Mouse (Mus musculus) thymus, adult 2 months (tissue): ENCODE measurements at regions not wholly inside any gene's neighbourhood (a gene's known extent, or its start where the extent isn't known, plus 50 kb on each side); places are given as distances from the start of the nearest gene placed in this dataset.

Source experiments
- DNase-seq: peaks from one replicate; pipeline ENCODE4 v3.0.0; 2021
- H3K27ac ChIP-seq: fragments of 200-500 bp; 2 replicates; pipeline ENCODE4 v1.5.1; 2012; ENCODE audit warnings: low read length, control low read depth; ENCODE audit not compliant: control insufficient read depth, insufficient read depth
- H3K27me3 ChIP-seq: fragments of 200-500 bp; 2 replicates; pipeline ENCODE4 v1.6.1; 2012; ENCODE audit warnings: mild to moderate bottlenecking, low read length, moderate library complexity, mixed read lengths; ENCODE audit not compliant: control insufficient read depth, insufficient read depth
- H3K36me3 ChIP-seq: fragments of 200-500 bp; 2 replicates; pipeline ENCODE4 v1.6.1; 2012; ENCODE audit warnings: mild to moderate bottlenecking, low read length, moderate library complexity; ENCODE audit not compliant: control insufficient read depth, insufficient read depth
- H3K4me1 ChIP-seq: fragments of 200-500 bp; replicated peaks from 2 replicates; pipeline ENCODE4 v1.6.1; 2012; ENCODE audit warnings: low read length; ENCODE audit not compliant: control insufficient read depth, insufficient read depth
- H3K4me3 ChIP-seq: fragments of 200-500 bp; 2 replicates; pipeline ENCODE4 v1.5.1; 2012; ENCODE audit warnings: mild to moderate bottlenecking, low read length, control low read depth, moderate library complexity; ENCODE audit not compliant: control insufficient read depth, insufficient read depth
- CTCF ChIP-seq: fragments of 200-500 bp; IDR thresholded peaks from 2 replicates; pipeline ENCODE4 v1.5.1; 2012; ENCODE audit warnings: mild to moderate bottlenecking, control low read depth, low read length, moderate library complexity, borderline replicate concordance; ENCODE audit not compliant: control insufficient read depth, poor library complexity, insufficient read depth; ENCODE audit errors: extremely low read depth
- POLR2A ChIP-seq: fragments of 200-500 bp; IDR thresholded peaks from 2 replicates; pipeline ENCODE4 v1.6.1; 2012; ENCODE audit warnings: mild to moderate bottlenecking, low read length, control low read depth, moderate library complexity; ENCODE audit not compliant: control insufficient read depth, poor library complexity, insufficient read depth; ENCODE audit errors: extremely low read depth
- WGBS: fragments of 180-500 bp; shearing (Covaris S2); methylation state at CpG from one replicate; pipeline ENCODE4 v1.1.7; 2018; 5-methylcytosine and 5-hydroxymethylcytosine counted together

DNA sequence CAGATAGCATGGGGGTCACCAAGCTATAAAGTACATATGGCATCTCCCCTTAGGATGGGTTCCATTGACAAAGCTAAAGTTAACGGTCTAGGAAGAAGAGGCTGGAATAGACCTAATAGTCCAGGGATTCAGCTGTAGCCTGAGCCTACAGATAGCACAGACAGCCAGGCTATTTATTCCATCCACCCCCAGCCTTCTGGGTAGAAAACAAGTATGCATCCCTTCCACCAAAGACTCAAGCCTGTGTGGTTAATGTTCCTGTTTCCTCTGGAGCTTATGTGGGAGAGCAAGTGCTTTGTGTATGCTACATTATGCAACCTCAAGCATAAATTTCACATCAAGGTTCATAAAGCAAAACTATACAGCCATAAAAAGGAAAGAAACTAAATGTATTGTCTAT lies 955.8 kb downstream of the Basp1 start:
- Histone ChIP-seq H3K27ac (no peak overlapping the region), H3K4me1 (no peaks in the 10 kb centered on the region), H3K4me3 (no peak overlapping the region), H3K36me3 (no peaks in the 10 kb centered on the region), H3K27me3 (no peaks in the 10 kb centered on the region)
- DNase-seq, result no peak
- 96% methylated on average over 1 of the region's 1 CpGs for WGBS
- TF ChIP-seq CTCF (no peak), POLR2A (no peak)

GRCm38 (mm10) chr15:24433083-24433482 lies 980.5 kb downstream of the Basp1 start:
- Histone ChIP-seq H3K4me1 (no peaks in the 10 kb centered on the region), H3K36me3 (no peaks in the 10 kb centered on the region), H3K27me3 (no peaks in the 10 kb centered on the region), H3K27ac (no peak overlapping the region), H3K4me3 (no peak overlapping the region)
- TF ChIP-seq CTCF (no peak), POLR2A (no peak)
- 69% methylated on average over 1 of the region's 1 CpGs for WGBS
- DNase-seq, result no peak

DNA sequence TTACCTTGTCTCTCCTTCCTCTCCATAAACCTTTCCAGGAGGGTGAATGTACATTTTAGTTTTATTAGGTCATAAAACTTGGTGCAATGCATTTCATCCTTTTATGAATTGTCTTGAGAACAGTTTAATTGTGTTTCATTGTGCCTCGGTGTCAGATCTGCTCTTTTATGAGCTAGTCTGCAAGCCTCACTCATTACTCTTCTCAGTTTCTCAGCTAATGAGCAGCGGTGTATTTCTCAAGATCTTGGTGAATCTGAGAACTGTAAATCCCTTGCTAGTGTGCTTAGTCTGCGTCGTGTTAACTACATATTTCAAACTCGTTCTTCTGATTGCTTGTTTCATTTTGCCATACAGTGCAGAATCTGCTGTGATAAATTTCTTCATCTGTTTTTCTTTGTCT lies 984.4 kb downstream of the Basp1 start:
- no peak for DNase-seq
- 88% methylated on average over 5 of the region's 5 CpGs for whole genome bisulfite sequencing
- Histone ChIP-seq H3K4me1 (no peaks in the 10 kb centered on the region), H3K36me3 (no peaks in the 10 kb centered on the region), H3K27ac (no peak overlapping the region), H3K27me3 (no peaks in the 10 kb centered on the region), H3K4me3 (no peak overlapping the region)
- TF ChIP-seq CTCF, result no peak
- TF ChIP-seq POLR2A, result no peak

- Histone ChIP-seq H3K27me3 (no peaks in the 10 kb centered on the region), H3K4me1 (no peaks in the 10 kb centered on the region), H3K36me3 (no peaks in the 10 kb centered on the region), H3K27ac (no peak overlapping the region), H3K4me3 (no peak overlapping the region)
- no peak for DNase-seq
- TF ChIP-seq POLR2A, result no peak
- no peak for TF ChIP-seq CTCF
- 63% methylated on average over 2 of the region's 2 CpGs for WGBS
Measured at GRCm38 (mm10) chr15:24422333-24422942, 991.1 kb downstream of the Basp1 start.

- TF ChIP-seq POLR2A (no peak), CTCF (no peak)
- no peak for DNase-seq
- Histone ChIP-seq H3K27ac (no peak overlapping the region), H3K27me3 (no peaks in the 10 kb centered on the region), H3K4me1 (no peaks in the 10 kb centered on the region), H3K36me3 (no peaks in the 10 kb centered on the region), H3K4me3 (no peak overlapping the region)
- WGBS, result 68% methylated on average over 1 of the region's 1 CpGs
Measured at GRCm38 (mm10) chr15:24419736-24420135, 993.8 kb downstream of the Basp1 start.

DNA sequence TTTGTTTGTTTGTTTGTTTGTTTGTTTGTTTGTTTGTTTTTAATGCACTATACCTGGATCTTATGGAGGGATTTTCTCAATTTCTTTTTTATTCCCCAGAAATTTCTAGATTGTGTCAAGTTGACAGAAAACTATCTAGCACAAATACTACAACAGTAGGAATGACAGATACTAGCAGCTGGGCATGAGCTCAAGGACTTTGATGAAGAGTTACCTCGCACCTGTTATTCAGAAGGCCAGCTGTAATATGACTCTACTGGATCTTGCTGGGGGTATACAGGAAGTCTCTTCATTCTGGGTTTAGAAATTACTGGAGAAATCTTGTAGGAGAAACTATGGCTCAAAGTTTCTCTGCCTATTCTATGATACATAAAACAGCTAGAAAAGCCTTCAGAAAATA lies 994.4 kb downstream of the Basp1 start:
- Histone ChIP-seq H3K27me3 (no peaks in the 10 kb centered on the region), H3K27ac (no peak overlapping the region), H3K4me3 (no peak overlapping the region), H3K4me1 (no peaks in the 10 kb centered on the region), H3K36me3 (no peaks in the 10 kb centered on the region)
- no peak for DNase-seq
- 93% methylated on average over 1 of the region's 1 CpGs for WGBS
- TF ChIP-seq CTCF (no peak), POLR2A (no peak)

DNA sequence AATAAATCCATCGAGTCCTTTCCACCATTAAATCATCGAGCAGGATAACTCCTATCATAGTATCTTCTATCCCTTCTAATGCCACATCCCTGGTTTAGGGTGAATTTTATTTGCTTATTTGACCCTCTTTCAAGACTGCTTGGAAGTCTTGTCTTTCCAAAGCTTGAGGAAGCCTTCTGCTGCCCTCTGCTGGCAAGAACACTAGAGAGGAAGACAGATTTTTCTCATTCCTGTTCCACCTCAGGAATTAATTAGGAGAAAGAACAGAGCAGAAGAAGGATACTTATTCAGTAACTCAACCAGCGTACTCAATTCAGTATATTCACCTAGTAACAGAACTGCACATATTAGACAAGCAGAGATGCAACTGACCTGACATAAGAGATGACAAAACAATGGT lies 1005.9 kb downstream of the Basp1 start:
- TF ChIP-seq POLR2A (no peak), CTCF (no peak)
- Histone ChIP-seq H3K27me3 (no peaks in the 10 kb centered on the region), H3K4me1 (no peaks in the 10 kb centered on the region), H3K36me3 (no peaks in the 10 kb centered on the region), H3K27ac (no peak overlapping the region), H3K4me3 (no peak overlapping the region)
- no peak for DNase-seq
- 71% methylated on average over 3 of the region's 3 CpGs for WGBS
